9 mouse cellular contexts compared by ENCODE assay signal in the genomic region with DNA sequence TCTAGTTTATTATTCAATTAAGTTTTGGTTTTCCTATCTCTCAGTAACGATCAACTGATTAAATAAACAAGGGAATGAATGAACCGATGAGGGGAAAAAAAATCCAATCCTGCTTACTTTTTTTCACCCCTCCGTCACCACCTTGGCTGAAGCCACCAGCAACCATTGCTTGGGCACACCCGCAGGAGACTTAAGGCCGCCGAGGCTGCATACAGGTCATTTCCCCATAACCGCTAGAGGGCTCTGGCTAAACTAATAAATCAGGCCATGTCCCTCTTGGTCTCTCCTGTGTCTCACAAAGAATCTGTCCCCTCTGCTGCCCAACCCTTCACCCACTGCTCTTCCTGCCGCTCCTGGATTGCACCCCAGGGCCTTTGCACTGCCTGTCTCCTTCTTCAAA.
DNase-seq lines count a peak whose midpoint lies in the region; ATAC-seq and TF ChIP-seq lines count a peak whose summit lies in the region.
"Had no signal": no experiment of that assay in that cellular context is flagged by ENCODE, and none has a peak within 500 bp of the region (broad histone marks: within the 10 kb centered on the region; RNA-seq: fewer than 3 reads in every experiment).

No protein-coding gene starts in this region.

- H3K27me3 ChIP-seq in hindbrain, embryonic 15.5 days = no peaks in the 10 kb centered on the region
- 0 out of 2 replicates have a peak, but pooled peaks cover 7% of the 10 kb centered on the region for H3K27me3 ChIP-seq in lung, postnatal 0 days (replicated peaks; ENCODE audit: insufficient read depth, low read length)

- H3K4me1 ChIP-seq in hindbrain, embryonic 15.5 days (replicated peaks) = peaks cover 16% of the 10 kb centered on the region
- no peaks in the 10 kb centered on the region for H3K4me1 ChIP-seq in lung, postnatal 0 days (ENCODE audit: insufficient read depth, low read depth, low read length)

- intact Hi-C loops in left cerebral cortex, adult 2 months (cut with DNase I) = loop anchor here (5.0 kb wide), 1 partner anchor 190 kb away; no protein-coding TSS in a partner anchor
- intact Hi-C loops in left cerebral cortex, postnatal 14 days (cut with DNase I) = no loop called here

- H3K9me3 ChIP-seq in hindbrain, embryonic 15.5 days = no peaks in the 10 kb centered on the region
- H3K9me3 ChIP-seq in lung, postnatal 0 days (ENCODE audit: low read length) = no peaks in the 10 kb centered on the region
- H3K9me3 ChIP-seq: limb, embryonic 12.5 days had no signal

- no peak overlapping the region for H3K27ac ChIP-seq in left cerebral cortex, adult 2 months
- H3K27ac ChIP-seq in hindbrain, embryonic 15.5 days (replicated peaks) = no peak overlapping the region
- no peak overlapping the region for H3K27ac ChIP-seq in lung, postnatal 0 days (ENCODE audit: low read length)
- H3K27ac ChIP-seq: limb, embryonic 12.5 days had no signal

- 12% methylated on average over 8 of the region's 8 CpGs for WGBS in hindbrain, embryonic 15.5 days
- WGBS in lung, postnatal 0 days = 6% methylated on average over 8 of the region's 8 CpGs

- peak; percentile 33 for TF ChIP-seq CTCF in left cerebral cortex, adult 2 months (IDR thresholded peaks at IDR 0.05)
- TF ChIP-seq CTCF in lung, postnatal 0 days (IDR thresholded peaks at IDR 0.05) = peak; percentile 60

- no peak overlapping the region for H3K9ac ChIP-seq in hindbrain, embryonic 15.5 days
- H3K9ac ChIP-seq in lung, postnatal 0 days (replicated peaks; ENCODE audit: low read depth) = no peak overlapping the region
- H3K9ac ChIP-seq: limb, embryonic 12.5 days had no signal

- no peak overlapping the region for H3K4me3 ChIP-seq in left cerebral cortex, adult 2 months
- H3K4me3 ChIP-seq in hindbrain, embryonic 15.5 days = no peak overlapping the region
- H3K4me3 ChIP-seq in lung, postnatal 0 days (ENCODE audit: low read depth, low read length) = no peak overlapping the region

- H3K4me2 ChIP-seq in hindbrain, embryonic 15.5 days = peak overlapping the region; percentile 44; the same call in 1 of the 2 replicates
- H3K4me2 ChIP-seq in lung, postnatal 0 days (replicated peaks; ENCODE audit: low read depth, low read length) = no peak overlapping the region

- no peak for TF ChIP-seq EP300 in lung, postnatal 0 days (IDR thresholded peaks at IDR 0.05)

- 0 out of 2 replicates have a peak, but pooled peaks have one; percentile 23 for ATAC-seq in hindbrain, embryonic 15.5 days (ENCODE audit: low FRiP score, low read depth)
- ATAC-seq in lung, postnatal 0 days = no peak

- DNase-seq in left cerebral cortex, adult 2 months (ENCODE audit: extremely low spot score in 1 of 2, low spot score in 2 of 2) = no peak
- DNase-seq in left cerebral cortex, postnatal 14 days (ENCODE audit: low spot score in 2 of 2) = no peak
- peak; percentile 40 to 62 for DNase-seq in cerebellum, postnatal 25 days
- peak; percentile 33 for DNase-seq in lung, postnatal 0 days (ENCODE audit: low spot score)
- no peak for DNase-seq in urinary bladder, postnatal 4 days (ENCODE audit: low spot score in 2 of 2)
- DNase-seq in left cerebral cortex, adult 11 months (ENCODE audit: low spot score) = no peak
- no peak for DNase-seq in urinary bladder, postnatal 10 days (ENCODE audit: low spot score)

- no peaks in the 10 kb centered on the region for H3K36me3 ChIP-seq in hindbrain, embryonic 15.5 days
- no peaks in the 10 kb centered on the region for H3K36me3 ChIP-seq in lung, postnatal 0 days (ENCODE audit: insufficient read depth, low read length)
- H3K36me3 ChIP-seq: limb, embryonic 12.5 days had no signal

Comparison
In these comparisons a context has a peak if more than half of its experiments do, and no peak if none do; other contexts are left out.
1. DNase-seq: peak in cerebellum, postnatal 25 days (2 of 2) and lung, postnatal 0 days (single experiment); none in left cerebral cortex, adult 2 months (0 of 2), left cerebral cortex, postnatal 14 days (0 of 2), urinary bladder, postnatal 4 days (0 of 2), left cerebral cortex, adult 11 months (single experiment) and urinary bladder, postnatal 10 days (single experiment).